Mouse (Mus musculus): Measurements from ENCODE around the gene Esyt1.
"Not testable (repeated sequence)": the region's sequence is repeated elsewhere in the genome, so short reads cannot be mapped to it uniquely, and the experiment has no call there.

- TF ChIP-seq CTCF (IDR thresholded peaks at IDR 0.05; ENCODE audit: borderline replicate concordance, insufficient read depth, low read length); POLR2A (IDR thresholded peaks at IDR 0.05; ENCODE audit: low read depth, low read length): not testable (repeated sequence)
Measured at GRCm38 (mm10) chr10:128549682-128550057, 24.0 kb upstream of the Esyt1 start.

Measured in embryonic fibroblast, embryonic 13.5 days (primary cell).